Mouse (Mus musculus) limb, embryonic 15.5 days (tissue): Measurements from ENCODE around the gene Mxd1. TPM values are rescaled to one million over a fixed set of nuclear protein-coding genes. Genes with fewer than 3 reads are reported as not detected.

Experiments
- polyA plus RNA-seq: library from polyadenylated mRNA; unstranded; fragments of >200 nt; fragmentation: Nextera tagmentation; extraction: Ambion mirVana; gene quantifications from 2 replicates; pipeline ENCODE4 v1.2.1, GENCODE M21; 2015

Mxd1 gene
- polyA plus RNA-seq, 1 experiment from 2014 or later = 15.2 TPM

Other genes starting within 250 kb of the Mxd1 start
- 0.42 TPM in 1 of 2 replicates, not detected in the other for gene Gm44790, start 242.5 kb downstream of the Mxd1 start, polyA plus RNA-seq
- gene C87436, start 230.8 kb downstream of the Mxd1 start, polyA plus RNA-seq = 22.9 and 24.5 TPM in 2 replicates
- gene Pcbp1, start 142.8 kb downstream of the Mxd1 start, polyA plus RNA-seq = 456 and 462 TPM in 2 replicates
- gene Asprv1, start 41.0 kb downstream of the Mxd1 start, polyA plus RNA-seq = 610 and 666 TPM in 2 replicates
- 103 and 108 TPM in 2 replicates for gene Snrnp27, start 15.4 kb upstream of the Mxd1 start, polyA plus RNA-seq
- 25.6 and 31.9 TPM in 2 replicates for gene Gmcl1, start 64.2 kb upstream of the Mxd1 start, polyA plus RNA-seq
- 61.9 and 66.6 TPM in 2 replicates for gene Anxa4, start 124.4 kb upstream of the Mxd1 start, polyA plus RNA-seq
- 15.3 and 16.7 TPM in 2 replicates for gene Aak1, start 180.4 kb upstream of the Mxd1 start, polyA plus RNA-seq